Mouse (Mus musculus) kidney, embryonic 14.5 days (tissue): ENCODE results near the gene Adamtsl2. TPM values are rescaled to one million over a fixed set of nuclear protein-coding genes. Genes with fewer than 3 reads are reported as not detected.

Experiments used
- ATAC-seq: fragments of 200-750 bp; cut with Nextera tagmentation; 2 replicates; pipeline ENCODE4 v1.8.0; 2017; ENCODE audit warnings: moderate number of reproducible peaks, mild to moderate bottlenecking, moderate TSS enrichment, moderate library complexity; ENCODE audit not compliant: low FRiP score, low TSS enrichment
- H3K27ac ChIP-seq: fragments of 300-500 bp; sonication (generic); 2 replicates; pipeline ENCODE4 v1.5.1; 2014; ENCODE audit warnings: low read depth, mild to moderate bottlenecking, low read length, moderate library complexity, mixed read lengths
- H3K27me3 ChIP-seq: fragments of 300-500 bp; sonication (generic); 2 replicates; pipeline ENCODE4 v1.6.1; 2014; ENCODE audit warnings: mild to moderate bottlenecking, low read length; ENCODE audit not compliant: control insufficient read depth, insufficient read depth
- H3K36me3 ChIP-seq: fragments of 300-500 bp; sonication (generic); 2 replicates; pipeline ENCODE4 v1.6.1; 2014; ENCODE audit warnings: low read length, mixed read lengths; ENCODE audit not compliant: control insufficient read depth, insufficient read depth
- H3K4me1 ChIP-seq: fragments of 300-500 bp; sonication (generic); 2 replicates; pipeline ENCODE4 v1.6.1; 2014; ENCODE audit warnings: low read length, mixed read lengths; ENCODE audit not compliant: control insufficient read depth, insufficient read depth
- H3K4me2 ChIP-seq: fragments of 300-500 bp; sonication (generic); replicated peaks from 2 replicates; pipeline ENCODE4 v1.6.1; 2014; ENCODE audit warnings: low read depth, mild to moderate bottlenecking, low read length
- H3K4me3 ChIP-seq: fragments of 300-500 bp; sonication (generic); 2 replicates; pipeline ENCODE4 v1.5.1; 2014; ENCODE audit warnings: mild to moderate bottlenecking, low read length
- H3K9ac ChIP-seq: fragments of 300-500 bp; sonication (generic); 2 replicates; pipeline ENCODE4 v1.6.1; 2014; ENCODE audit warnings: low read depth, mild to moderate bottlenecking, low read length, moderate library complexity
- H3K9me3 ChIP-seq: fragments of 300-500 bp; sonication (generic); 2 replicates; pipeline ENCODE4 v1.6.1; 2016; ENCODE audit warnings: low read length; ENCODE audit not compliant: control insufficient read depth
- WGBS: fragments of 180-500 bp; shearing (Covaris S2); extraction: QIAGEN DNeasy Blood & Tissue Kit; methylation state at CpG from one replicate; pipeline ENCODE4 v1.1.7; 2014; 5-methylcytosine and 5-hydroxymethylcytosine counted together
- polyA plus RNA-seq: library from polyadenylated mRNA; unstranded; fragments of >200 nt; fragmentation: Nextera tagmentation; extraction: Ambion mirVana; gene quantifications from 2 replicates; pipeline ENCODE4 v1.2.1, GENCODE M21; 2014

Adamtsl2 gene
- polyA plus RNA-seq, 1 experiment from 2014 or later = 0.65 TPM

DNA sequence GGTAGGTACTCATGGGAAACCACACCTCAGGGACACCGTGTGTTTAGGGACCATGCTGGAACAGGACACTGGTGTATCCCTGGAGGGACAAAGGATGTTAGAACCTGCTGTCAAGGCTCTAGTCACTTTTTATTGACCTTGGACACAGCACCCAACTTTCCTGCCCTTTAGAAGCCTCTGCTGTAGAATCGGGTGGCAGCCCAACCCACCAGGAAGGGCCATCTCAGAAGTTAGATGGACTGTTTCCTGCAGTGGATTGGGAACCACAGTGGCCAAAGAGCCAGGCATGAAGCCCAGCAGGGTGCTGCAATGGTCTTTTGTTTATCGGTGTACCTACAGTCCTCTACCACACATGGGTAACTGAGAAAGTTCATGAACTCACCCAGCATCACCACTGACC lies 34.5 kb upstream of the Adamtsl2 start:
- Histone ChIP-seq H3K36me3 (no peaks in the 10 kb centered on the region), H3K4me1 (no peaks in the 10 kb centered on the region), H3K4me3 (no peak overlapping the region), H3K9ac (no peak overlapping the region), H3K9me3 (no peaks in the 10 kb centered on the region), H3K27ac (no peak overlapping the region), H3K4me2 (no peak overlapping the region), H3K27me3 (no peaks in the 10 kb centered on the region)
- WGBS = 82% methylated on average over 3 of the region's 3 CpGs
- ATAC-seq = no peak

DNA sequence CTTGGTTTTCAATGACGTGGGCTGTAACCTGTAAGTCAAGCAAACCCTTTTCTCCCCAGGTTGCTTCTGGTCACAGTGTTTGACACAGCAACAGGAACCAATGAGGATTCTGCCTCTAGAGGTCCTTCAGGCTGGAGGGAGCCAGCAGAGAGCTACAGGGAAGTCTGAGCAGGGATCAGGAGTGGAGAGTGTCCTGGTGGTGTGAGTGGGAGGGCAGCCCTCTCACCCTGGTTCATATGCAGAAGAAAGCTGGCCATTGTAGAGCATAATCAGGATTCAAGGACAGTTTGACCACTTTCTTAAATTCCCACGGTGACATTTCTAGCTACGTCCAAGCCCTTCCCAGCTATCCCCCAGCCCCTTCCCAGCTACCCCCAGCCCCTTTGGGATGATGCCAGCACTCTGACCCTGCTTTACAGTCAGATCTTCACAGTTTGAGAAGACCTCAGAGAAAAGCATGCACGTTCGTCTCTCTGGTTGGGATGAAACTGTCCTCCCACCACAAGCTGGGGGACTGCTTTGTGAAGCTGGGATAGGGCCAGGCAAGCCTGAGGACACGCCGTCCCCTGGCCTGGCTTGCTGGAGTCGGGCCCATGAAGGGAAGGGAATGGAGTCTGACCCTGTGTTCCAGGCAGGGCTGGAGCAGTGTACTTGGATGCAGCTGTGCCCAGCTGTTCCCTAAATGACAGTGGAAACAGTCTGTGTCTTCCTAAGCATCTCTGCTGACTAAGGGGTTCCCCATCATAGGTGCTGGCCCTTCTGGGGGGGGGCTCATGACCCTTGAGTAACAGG lies 33.0 kb upstream of the Adamtsl2 start:
- H3K9me3 ChIP-seq = no peaks in the 10 kb centered on the region
- H3K9ac ChIP-seq = no peak overlapping the region
- ATAC-seq = 0 out of 2 replicates have a peak, but pooled peaks have one; percentile 51
- no peak overlapping the region for H3K4me2 ChIP-seq
- H3K36me3 ChIP-seq = no peaks in the 10 kb centered on the region
- no peaks in the 10 kb centered on the region for H3K27me3 ChIP-seq
- WGBS = 55% methylated on average over 8 of the region's 8 CpGs
- no peaks in the 10 kb centered on the region for H3K4me1 ChIP-seq
- no peak overlapping the region for H3K4me3 ChIP-seq
- no peak overlapping the region for H3K27ac ChIP-seq

DNA sequence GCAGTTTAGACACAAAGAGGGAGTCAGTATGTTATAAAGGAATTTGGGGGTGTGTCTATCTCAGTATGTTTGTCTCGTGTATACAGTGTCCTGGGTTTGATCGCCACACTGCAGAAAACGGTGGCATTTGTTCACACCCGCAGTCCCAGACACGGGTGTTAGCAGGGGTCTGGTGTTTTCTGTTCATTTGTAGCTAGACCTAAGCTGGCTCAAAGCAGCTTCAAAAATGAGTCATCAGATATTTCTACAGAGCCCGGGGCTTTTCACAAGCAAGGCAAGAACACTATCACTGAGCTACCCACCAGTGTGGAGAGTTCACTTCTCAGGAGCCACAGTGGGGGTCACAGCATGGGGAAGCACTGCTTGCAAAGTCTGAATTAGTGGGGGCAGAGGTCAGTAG lies 29.8 kb upstream of the Adamtsl2 start:
- H3K27ac ChIP-seq = no peak overlapping the region
- H3K36me3 ChIP-seq = no peaks in the 10 kb centered on the region
- ATAC-seq = no peak
- no peaks in the 10 kb centered on the region for H3K9me3 ChIP-seq
- H3K9ac ChIP-seq = no peak overlapping the region
- H3K4me2 ChIP-seq = no peak overlapping the region
- H3K27me3 ChIP-seq = no peaks in the 10 kb centered on the region
- 67% methylated on average over 6 of the region's 6 CpGs for WGBS
- H3K4me3 ChIP-seq = no peak overlapping the region
- no peaks in the 10 kb centered on the region for H3K4me1 ChIP-seq

- no peak for ATAC-seq
- Histone ChIP-seq H3K4me3 (no peak overlapping the region), H3K4me1 (peaks cover 8% of the 10 kb centered on the region), H3K9me3 (no peaks in the 10 kb centered on the region), H3K27me3 (no peaks in the 10 kb centered on the region), H3K9ac (no peak overlapping the region), H3K4me2 (no peak overlapping the region), H3K36me3 (no peaks in the 10 kb centered on the region), H3K27ac (no peak overlapping the region)
- 33% methylated on average over 4 of the region's 4 CpGs for WGBS
These were observed 20.9 kb upstream of the Adamtsl2 start for GRCm38 (mm10) chr2:27058251-27058650.

GRCm38 (mm10) chr2:27058751-27059150 lies 20.4 kb upstream of the Adamtsl2 start:
- ATAC-seq = no peak
- H3K9ac ChIP-seq = no peak overlapping the region

DNA sequence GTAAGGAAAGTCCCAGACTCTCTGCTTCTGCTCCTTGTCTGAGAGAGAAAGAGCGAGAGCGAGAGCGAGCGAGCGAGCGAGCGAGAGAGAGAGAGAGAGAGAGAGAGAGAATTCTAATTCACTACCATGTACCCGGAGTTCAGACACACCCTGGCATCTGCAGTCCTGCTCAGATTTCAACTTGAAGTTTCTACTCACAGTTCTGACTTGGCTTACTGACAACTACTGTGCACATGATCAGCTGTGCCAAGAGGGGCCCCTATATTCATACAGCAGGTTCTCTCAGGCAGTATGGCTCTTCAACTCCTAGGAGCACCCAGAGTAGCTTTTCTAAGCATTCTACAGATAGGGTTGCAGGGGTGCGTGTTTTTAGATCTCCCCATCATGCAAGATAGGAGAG lies 20.0 kb upstream of the Adamtsl2 start:
- no peaks in the 10 kb centered on the region for H3K9me3 ChIP-seq
- peaks cover 8% of the 10 kb centered on the region for H3K4me1 ChIP-seq
- H3K4me3 ChIP-seq = no peak overlapping the region
- ATAC-seq = no peak
- H3K9ac ChIP-seq = no peak overlapping the region
- no peaks in the 10 kb centered on the region for H3K27me3 ChIP-seq
- H3K27ac ChIP-seq = no peak overlapping the region
- no peaks in the 10 kb centered on the region for H3K36me3 ChIP-seq
- H3K4me2 ChIP-seq = no peak overlapping the region
- 71% methylated on average over 9 of the region's 9 CpGs for WGBS

More at GRCm38 (mm10) chr2:27058751-27059150, 20.4 kb upstream of the Adamtsl2 start:
- H3K9me3 ChIP-seq = no peaks in the 10 kb centered on the region
- WGBS = 12% methylated on average over 12 of the region's 12 CpGs
- H3K36me3 ChIP-seq = no peaks in the 10 kb centered on the region
- no peaks in the 10 kb centered on the region for H3K27me3 ChIP-seq
- H3K4me2 ChIP-seq = no peak overlapping the region; the same call in 1 of the 2 replicates
- no peak overlapping the region for H3K4me3 ChIP-seq
- peaks cover 8% of the 10 kb centered on the region for H3K4me1 ChIP-seq
- H3K27ac ChIP-seq = no peak overlapping the region

- no peaks in the 10 kb centered on the region for H3K36me3 ChIP-seq
- no peak for ATAC-seq
- H3K4me1 ChIP-seq = no peaks in the 10 kb centered on the region
- 90% methylated on average over 2 of the region's 2 CpGs for WGBS
- H3K4me2 ChIP-seq = no peak overlapping the region
- H3K27me3 ChIP-seq = no peaks in the 10 kb centered on the region
- H3K9ac ChIP-seq = no peak overlapping the region
- H3K4me3 ChIP-seq = no peak overlapping the region
- H3K27ac ChIP-seq = no peak overlapping the region
- H3K9me3 ChIP-seq = no peaks in the 10 kb centered on the region
These were observed 12.1 kb upstream of the Adamtsl2 start for GRCm38 (mm10) chr2:27067124-27067523.

GRCm38 (mm10) chr2:27067996-27068395 lies 11.2 kb upstream of the Adamtsl2 start:
- H3K4me2 ChIP-seq = no peak overlapping the region
- H3K9me3 ChIP-seq = no peaks in the 10 kb centered on the region
- H3K27me3 ChIP-seq = no peaks in the 10 kb centered on the region
- WGBS = 41% methylated on average over 2 of the region's 2 CpGs
- no peaks in the 10 kb centered on the region for H3K4me1 ChIP-seq
- no peak for ATAC-seq
- no peak overlapping the region for H3K4me3 ChIP-seq
- H3K9ac ChIP-seq = no peak overlapping the region
- no peak overlapping the region for H3K27ac ChIP-seq
- H3K36me3 ChIP-seq = no peaks in the 10 kb centered on the region

GRCm38 (mm10) chr2:27069646-27070045 lies 9.5 kb upstream of the Adamtsl2 start:
- no peaks in the 10 kb centered on the region for H3K4me1 ChIP-seq
- no peak overlapping the region for H3K9ac ChIP-seq
- no peak overlapping the region for H3K4me3 ChIP-seq
- 54% methylated on average over 3 of the region's 3 CpGs for WGBS
- H3K27me3 ChIP-seq = no peaks in the 10 kb centered on the region
- no peaks in the 10 kb centered on the region for H3K9me3 ChIP-seq
- no peak for ATAC-seq
- H3K27ac ChIP-seq = no peak overlapping the region
- no peak overlapping the region for H3K4me2 ChIP-seq
- no peaks in the 10 kb centered on the region for H3K36me3 ChIP-seq
